Mouse (Mus musculus) naive thymus-derived CD4-positive, alpha-beta T cell, adult 2 months (primary cell): Measurements from ENCODE around the gene Tcap.

Source experiments
- DNase-seq: peaks from one replicate; pipeline ENCODE4 v3.0.0-alpha.2; 2011; ENCODE audit warnings: low read depth

Tcap gene

DNA sequence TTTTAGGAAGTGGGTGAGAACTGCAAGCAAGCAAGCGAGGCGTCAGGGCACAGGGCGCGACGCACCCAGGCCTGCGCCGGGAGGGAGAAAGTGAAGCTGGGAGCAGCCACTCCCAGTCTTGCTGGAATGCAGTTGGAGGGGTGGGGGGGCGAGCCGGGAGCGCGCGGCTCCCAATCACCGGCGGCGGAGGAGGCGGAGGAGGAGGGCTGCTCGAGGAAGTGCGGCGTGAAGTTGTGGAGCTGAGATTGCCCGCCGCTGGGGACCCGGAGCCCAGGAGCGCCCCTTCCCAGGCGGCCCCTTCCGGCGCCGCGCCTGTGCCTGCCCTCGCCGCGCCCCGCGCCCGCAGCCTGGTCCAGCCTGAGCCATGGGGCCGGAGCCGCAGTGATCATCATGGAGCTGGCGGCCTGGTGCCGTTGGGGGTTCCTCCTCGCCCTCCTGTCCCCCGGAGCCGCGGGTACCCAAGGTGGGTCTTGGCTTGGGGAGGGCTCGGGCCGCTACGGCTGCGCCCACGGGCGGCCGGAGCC lies 28.7 kb downstream of the Tcap start, which contains the start of gene Erbb2:
Erbb2 (plus strand) TSS at position 198 of the 524 bp plus-strand sequence.
- DNase-seq: peak; percentile 24

DNA sequence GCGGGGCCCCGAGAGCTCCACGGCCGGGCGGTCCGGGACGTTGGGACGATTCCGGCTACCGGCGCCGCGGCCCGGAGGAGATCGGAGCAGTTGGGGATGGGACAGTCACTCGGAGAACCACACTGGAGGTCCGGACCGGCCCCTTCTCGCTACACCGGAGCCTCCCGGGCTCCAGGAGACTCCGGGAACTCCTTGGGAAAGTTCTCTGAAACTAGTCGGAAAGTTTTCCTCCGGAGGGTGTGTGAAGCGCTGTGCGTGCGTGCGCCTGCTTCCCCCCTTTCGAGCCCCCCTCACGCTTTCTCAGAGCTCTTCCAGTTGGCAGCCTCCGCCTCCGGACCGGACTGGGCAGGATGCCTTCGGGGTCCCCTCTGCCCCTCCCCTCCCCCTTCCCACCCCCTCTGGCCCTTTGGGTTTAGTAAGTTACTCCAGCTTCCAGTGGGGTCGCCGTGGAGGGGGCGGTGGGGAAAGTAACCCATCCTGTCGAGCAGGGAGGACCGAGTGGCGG lies 29.2 kb downstream of the Tcap start:
- DNase-seq: no peak

DNA sequence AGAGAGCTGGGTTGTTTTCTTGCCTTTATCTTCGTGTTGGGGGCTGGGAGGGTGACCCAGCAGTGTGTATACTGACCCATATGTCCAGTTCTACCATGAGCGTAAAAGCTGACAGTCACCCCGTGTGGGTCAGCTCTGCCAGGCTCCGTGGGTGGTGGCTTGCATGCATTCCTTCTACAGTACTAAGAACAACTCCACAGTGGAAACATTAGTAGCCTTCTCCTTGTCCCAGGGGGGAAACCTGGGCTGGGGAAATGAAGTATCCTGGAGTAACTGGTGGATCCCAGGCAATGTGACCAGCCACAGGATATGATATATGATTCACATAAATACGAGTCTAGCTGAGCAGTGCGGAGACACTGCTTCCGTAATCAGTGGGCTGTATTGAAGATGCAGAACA lies 30.1 kb downstream of the Tcap start:
- DNase-seq: no peak

DNA sequence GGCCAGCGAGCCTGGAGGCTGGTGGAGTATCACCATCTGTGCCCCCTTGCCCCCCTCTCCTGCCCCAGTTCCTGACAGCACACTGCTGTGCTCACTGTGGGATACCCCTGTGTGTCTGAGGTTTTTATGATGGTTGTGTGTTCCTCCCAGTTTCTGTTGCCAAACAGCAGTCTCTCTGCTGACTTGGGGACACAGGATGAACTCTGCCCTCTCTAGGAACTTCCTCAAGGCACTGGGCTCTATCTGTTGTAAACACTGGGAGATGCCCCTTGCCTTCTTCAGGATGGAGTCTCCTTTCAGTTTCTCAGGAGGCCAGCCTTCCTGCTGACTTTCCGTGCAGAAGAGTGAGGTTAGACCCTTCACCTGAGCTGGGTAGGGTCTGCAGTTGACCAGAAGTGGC lies 30.6 kb downstream of the Tcap start:
- no peak for DNase-seq

DNA sequence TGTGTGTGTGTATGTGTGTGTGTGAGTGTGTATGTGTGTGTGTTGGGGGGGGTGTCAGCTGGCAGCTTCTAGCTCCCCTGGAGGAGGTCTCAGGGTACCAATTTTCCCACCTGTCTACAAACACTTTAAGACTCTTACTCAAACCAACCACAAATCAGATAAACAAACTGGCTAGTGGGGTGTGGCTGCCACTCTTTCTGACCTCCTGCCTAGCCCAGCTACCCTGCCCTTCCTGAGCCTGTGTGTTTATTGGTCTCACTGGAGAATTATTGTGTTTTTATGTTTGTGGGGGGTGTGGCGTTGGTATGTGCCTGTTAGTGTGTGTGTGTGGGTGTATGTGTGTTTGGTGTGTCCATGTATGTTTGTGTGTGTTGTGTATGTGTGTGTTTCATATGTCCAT lies 33.5 kb downstream of the Tcap start:
- DNase-seq: no peak

DNA sequence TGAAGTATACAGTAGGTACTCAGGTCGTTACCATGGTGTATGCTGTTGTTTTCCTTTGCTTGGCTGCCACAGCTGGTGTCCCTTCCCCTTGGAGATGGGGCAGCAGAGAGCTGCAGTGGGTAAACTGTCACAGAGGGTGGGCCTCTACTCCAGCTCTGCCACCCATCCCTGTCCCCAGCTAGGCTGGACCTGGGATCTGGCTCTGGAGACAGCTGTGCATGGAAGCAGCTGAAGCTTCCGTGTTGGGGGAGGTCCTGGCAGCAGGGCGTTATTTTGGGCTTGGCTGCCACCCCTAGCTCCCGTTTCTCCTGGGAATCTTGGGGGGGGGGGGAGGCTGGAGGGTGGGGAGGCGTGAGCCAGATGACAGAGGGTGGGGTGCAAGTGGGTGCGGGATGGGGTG lies 34.7 kb downstream of the Tcap start:
- DNase-seq: no peak

DNA sequence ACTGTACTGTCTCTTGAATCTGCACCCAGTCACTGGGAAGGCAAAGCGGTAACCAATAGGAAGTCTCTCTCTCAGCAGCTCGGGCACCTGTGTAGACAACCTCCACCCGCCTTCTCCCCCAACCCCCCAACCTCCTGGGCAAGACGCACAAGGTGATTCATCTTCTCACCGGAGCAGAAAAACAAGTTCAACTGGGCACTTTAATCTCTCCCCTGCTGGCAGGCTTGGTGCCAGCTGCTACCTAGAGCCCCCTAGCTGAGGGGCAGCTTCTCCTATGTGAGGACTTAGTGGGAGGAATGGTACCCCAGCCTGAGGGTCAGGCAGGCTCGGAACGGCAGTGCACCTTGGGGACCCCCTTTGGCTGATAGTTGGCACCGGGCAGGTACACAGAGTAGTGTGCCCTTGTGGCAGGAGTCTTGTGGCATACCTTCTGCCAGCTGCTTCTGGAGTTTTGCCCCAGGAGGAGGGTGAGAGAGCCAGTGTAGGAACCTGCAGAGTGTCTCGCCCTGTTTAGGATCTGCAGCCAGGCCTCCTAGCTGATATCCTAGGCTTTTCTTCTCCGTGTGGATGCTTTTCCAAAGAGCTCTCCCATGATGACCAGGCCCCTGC lies 35.4 kb downstream of the Tcap start:
- DNase-seq: no peak

DNA sequence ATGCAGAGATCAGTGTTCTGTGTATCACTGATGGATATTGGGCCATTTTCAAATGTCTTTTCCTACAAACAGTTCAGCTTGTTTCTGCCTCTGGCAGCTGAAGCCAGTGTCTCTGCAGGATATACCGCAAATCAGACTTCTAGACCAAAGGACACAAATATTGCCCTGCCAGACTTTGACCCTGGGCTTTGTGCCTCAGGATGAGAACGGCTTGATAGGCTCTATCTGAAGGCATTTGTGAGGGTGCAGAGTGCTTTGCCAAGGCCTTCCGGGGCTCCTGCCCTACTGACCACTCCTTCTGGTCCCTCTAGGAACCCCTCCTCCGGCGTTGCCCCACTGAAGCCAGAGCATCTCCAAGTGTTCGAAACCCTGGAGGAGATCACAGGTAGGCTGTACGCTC lies 43.0 kb downstream of the Tcap start:
- no peak for DNase-seq

DNA sequence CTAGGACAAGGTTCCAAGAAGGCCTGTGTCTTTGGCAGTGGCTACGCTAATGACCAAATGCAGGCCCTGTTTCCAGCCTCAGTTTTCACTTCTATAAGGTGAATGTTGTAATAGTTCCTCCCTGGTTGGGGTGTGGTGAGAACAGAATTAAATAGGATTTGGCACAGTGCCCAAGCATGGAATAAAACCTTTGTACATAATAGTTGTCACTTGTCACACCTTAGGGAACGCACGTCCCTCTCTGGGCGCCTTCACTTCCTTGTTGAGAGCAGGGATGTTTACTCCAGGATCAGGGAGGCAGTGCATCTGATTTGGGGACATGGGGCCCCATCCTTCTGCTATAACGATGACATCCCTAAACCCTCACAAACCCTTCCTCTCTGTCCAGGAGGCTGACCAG lies 44.8 kb downstream of the Tcap start:
- DNase-seq: no peak

DNA sequence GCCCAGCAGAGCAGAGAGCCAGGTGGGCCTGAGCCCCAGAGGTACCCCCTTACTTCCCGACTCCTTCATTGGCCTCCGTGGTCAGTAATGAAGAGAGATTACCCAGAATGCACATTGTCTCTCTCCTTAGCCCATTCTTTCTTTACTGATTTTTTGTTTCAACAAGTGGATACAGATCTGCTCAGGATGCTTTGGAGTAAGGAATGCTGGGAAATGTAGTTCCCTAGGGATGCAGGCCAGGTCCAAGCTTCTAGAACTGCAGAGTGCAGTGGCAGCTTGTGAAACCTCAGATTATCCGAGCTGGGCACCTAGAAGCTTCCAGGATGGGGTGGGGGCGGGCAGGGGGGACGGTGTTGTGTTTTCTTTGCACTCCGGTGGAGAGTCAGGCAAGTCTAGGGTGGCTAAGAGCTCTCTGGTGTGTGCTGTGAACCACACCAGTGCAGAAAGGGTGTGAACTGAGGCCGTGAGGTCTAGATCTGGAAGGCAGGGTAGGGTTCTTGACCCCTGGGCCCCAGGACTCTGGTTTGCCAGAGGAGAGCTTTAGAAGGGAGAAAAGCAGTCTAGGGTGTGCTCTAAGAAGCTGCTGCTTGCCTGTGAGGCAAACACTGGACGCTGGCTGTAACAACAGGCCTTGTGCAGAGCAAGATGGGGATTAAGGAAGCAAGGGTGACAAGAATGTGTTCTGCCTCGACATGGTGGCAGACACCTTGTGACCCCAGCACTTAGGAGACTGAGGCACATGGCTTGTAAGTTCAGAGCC lies 48.3 kb downstream of the Tcap start:
- no peak for DNase-seq
